Mouse (Mus musculus) liver, adult 2 months (tissue): ENCODE measurements at regions not wholly inside any gene's neighbourhood (a gene's known extent, or its start where the extent isn't known, plus 50 kb on each side); places are given as distances from the start of the nearest gene placed in this dataset.

ENCODE experiments used
- CTCF ChIP-seq: fragments of 200-500 bp; IDR thresholded peaks from 2 replicates; pipeline ENCODE4 v1.5.1; 2011; ENCODE audit warnings: low read depth, low read length, control low read depth
- POLR2A ChIP-seq: fragments of 200-500 bp; IDR thresholded peaks from 2 replicates; pipeline ENCODE4 v1.6.1; 2011; ENCODE audit warnings: low read length, control low read depth; ENCODE audit not compliant: insufficient read depth; ENCODE audit errors: extremely low read depth

DNA sequence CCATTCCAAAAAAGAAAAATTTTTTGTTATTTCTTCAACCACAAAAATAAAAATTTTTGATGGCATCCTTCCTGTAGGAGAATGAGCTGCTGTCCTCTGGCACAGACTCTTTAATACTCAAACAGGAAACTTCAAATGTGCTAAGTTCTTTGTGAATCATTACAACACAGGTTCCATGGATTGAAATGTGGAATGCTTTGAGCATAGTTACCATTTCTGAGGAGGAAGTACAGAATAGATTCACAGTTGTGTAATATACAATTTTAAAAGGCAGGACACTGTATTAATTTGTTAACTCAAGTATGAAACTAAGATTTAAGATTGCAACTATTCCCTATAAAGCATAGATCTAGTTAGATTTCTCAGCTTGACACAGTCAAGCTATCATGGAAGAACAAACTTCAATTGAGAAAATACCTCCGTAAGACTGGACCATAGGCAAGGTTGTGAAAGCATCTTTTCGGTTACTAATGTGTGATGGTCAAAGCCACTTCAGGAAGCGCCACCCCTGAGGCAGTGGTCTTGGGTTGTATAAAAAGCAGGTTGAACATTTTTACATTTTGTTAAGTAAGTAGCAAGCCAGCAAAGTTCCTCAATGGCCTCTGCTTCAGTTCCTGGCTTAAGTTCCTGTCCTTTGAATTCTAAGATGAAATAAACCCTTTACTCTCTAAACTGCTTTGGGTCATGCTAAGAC, 354.0 kb upstream of the B3galt2 start:
- no peak for TF ChIP-seq CTCF
- no peak for TF ChIP-seq POLR2A
